Mouse (Mus musculus): Measurements from ENCODE around the gene Ppdpf.
A peak's percentile ranks its signal among the peaks of the same experiment; 100 is the strongest.

The Ppdpf gene

DNA sequence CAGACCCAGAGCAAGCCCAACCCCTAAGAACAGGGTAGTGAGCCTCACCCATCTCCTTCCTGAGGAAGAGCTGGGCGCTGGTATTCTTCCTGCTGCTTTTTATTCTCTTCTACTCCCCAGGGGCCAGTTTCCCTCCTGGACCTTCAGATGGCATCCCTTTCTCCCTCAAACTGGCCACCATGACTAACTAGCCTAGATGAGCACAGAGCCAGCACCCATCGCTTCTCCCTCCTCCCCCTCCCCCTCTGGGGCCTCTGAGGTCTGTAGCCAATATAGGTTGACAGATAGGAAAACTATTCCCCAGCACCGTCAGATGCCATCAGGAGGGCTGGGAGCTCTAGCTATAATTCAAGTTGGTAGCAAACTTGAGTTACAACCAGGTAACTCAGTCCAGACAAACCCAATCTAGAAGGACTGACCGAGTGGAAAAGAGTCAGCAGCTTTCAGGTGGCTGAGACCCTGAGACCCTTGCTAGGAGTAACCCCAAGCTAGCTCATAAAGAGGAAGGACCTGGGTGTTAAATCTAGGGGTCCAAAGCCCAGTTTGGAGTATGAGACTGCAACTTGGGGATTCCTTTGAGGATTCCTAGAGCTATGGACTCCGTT lies 31.9 kb downstream of the Ppdpf start:
- no peak for DNase-seq (ENCODE audit: inconsistent ontology term)

- peak; percentile 71 for DNase-seq (ENCODE audit: inconsistent ontology term)
Observed at GRCm38 (mm10) chr2:181219538-181220216, 32.6 kb downstream of the Ppdpf start, which contains the start of gene Fndc11. TSS of gene Fndc11 (plus strand) at chr2:181220013.

- peak; percentile 19 for DNase-seq (ENCODE audit: inconsistent ontology term)
Observed at GRCm38 (mm10) chr2:181220361-181220760, 33.3 kb downstream of the Ppdpf start.

DNA sequence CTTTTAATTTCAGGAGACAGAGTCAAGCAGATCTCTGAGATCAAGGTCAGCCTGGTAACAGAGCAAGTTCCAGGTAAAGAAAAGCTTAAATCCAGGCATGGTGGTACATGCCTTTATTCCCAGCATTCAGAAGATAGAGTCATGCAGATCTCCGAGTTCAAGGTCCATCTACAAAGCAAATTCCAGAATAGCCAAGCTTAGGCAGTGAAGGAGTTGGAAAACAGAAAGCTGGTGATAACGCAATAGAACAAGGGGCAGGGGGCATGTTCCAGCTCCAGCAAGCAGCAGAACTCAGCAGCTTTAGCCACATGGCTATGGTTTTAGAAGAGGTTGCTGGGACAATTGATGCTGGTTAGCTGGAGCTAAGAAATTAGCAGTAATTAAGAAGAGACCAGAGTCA lies 37.9 kb downstream of the Ppdpf start:
- no peak for DNase-seq (ENCODE audit: inconsistent ontology term)

GRCm38 (mm10) chr2:181227122-181227521 lies 40.1 kb downstream of the Ppdpf start:
- DNase-seq (ENCODE audit: inconsistent ontology term) = no peak

DNA sequence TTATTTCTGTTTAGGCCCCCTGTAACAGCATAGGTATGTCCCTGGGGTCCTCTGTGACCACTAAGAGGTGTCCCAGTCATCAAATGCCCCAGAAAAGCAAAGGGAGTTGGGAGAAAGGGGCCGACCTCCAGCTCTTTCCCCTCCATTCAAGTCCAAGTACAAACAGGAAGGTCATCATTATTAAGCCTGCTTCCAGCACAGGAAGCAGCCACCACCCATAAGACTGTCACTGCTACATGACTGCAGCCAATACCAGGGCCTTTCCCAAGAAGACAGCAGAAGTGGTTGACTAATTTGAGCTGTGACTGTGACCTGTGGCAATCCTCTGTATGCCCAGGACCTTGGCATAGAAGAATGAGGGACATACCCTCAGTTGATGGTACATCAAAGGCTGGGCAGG lies 41.3 kb downstream of the Ppdpf start:
- DNase-seq (ENCODE audit: inconsistent ontology term) = no peak

GRCm38 (mm10) chr2:181231171-181231570 lies 44.1 kb downstream of the Ppdpf start:
- no peak for DNase-seq (ENCODE audit: inconsistent ontology term)

DNA sequence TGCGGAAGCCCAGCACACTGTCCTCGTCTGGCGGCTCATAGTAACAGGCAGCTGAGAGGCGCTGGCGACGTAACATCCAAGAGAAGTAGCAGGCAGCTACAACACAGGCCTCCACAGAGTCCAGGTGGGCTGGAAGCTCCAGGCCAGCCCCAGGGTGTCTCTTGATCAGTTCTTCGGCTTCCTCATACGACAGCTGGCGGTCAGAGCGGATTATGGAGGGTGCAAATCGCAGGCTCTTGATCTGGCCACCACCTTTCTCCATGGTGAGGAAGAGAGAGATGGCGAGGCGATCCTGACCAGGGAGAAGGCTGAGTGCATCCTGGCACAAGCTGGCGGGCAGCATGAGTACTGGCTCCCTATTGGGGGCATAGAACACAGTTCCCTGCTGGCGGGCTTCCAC lies 46.4 kb downstream of the Ppdpf start:
- DNase-seq (ENCODE audit: inconsistent ontology term) = no peak

DNA sequence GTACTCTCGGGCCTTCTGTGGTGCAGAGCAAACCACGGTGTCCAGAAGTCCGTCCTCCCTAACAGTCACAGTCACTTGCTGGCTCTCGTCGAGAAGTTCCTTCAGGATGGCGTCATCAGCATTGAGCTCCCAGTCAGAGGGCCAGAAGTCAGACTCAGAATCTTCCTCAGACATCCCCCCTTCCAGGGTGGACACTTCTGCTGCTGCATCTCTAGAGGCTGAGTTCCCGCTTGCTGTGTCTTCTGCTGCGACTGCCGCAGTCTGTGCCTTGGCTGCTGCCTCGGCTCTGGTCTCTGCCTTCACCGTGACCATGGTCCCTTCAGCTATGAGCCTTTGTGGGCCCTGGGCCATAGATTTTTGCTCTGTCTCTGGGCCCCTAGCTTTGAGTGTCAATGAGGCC lies 47.6 kb downstream of the Ppdpf start:
- no peak for DNase-seq (ENCODE audit: inconsistent ontology term)

DNA sequence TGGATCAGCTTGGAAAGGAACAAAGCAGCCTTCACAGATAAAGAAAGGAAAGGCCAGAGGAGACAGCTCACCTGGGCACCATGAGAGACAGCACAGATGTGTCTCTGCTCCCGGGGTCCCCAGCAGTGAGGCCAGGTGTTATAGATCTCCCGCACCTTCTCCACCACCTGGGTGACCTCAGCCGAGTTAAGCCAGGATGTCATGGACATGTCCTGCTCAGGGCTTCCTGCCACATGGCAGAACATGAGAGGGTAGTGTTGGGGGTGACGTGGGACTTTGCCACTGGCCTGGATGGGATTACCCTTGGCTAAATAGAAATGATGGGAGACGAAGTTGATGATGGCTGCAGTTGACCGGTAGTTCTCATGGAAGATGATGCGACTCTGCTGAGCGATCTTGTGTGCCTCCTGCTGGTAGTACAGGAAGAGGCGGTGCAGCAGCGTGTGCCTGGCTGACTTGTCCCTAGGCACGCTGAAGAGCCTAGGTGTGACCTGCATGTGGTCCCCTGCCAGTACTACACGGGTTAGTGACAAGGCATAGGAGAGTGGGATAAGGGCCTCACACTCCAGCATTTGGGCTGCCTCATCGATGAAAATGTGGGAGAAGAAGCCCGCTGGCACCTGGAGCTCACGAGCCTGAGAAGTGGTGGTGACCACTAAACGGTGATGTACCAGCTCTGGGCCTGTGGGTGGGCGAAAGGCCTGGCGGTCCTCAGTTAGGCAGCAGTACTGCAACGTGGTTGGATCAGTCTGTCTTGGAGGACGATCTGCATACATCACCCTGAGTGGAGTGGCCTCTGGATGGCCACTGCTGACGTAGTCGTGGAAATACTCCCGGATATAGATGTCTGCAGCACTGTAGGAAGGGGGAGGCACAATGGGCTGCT lies 48.9 kb downstream of the Ppdpf start:
- no peak for DNase-seq (ENCODE audit: inconsistent ontology term)

DNA sequence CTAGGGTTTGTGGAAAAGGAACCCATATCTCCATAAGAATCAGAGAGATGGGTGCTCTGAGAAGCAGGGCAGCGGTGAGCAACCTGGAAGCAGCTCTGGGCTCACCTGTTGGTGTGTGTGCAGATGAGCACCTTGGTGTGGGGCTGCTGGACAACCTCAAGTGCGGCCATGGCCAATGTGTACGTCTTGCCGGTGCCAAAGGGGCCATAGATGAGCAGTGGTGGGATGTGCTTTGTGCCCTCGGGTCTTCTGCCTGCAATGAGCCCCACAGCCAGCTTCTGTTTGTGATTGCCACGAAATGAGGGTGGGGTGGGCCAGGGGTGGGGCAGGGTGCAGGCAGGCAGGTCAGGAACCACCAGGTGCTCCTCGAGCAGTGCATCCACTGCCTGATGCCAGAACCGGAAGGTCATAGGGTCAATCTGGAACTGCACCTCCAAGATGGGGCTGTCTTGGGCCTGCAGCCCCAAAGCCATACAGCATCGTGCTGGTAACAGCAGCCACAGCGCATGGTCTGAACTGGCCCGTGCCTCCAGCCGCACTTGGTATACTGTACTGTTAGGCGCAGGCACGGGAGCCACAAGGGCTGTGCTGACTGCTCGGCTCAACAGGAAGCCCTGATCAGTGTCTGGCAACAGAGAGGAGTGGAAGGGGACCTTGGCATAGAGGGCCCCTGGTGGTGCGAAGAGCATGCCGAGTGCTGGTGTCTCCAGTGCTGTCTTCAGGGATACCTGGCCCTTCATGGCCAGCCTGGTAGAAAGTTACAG lies 50.4 kb downstream of the Ppdpf start:
- no peak for DNase-seq (ENCODE audit: inconsistent ontology term)

DNA sequence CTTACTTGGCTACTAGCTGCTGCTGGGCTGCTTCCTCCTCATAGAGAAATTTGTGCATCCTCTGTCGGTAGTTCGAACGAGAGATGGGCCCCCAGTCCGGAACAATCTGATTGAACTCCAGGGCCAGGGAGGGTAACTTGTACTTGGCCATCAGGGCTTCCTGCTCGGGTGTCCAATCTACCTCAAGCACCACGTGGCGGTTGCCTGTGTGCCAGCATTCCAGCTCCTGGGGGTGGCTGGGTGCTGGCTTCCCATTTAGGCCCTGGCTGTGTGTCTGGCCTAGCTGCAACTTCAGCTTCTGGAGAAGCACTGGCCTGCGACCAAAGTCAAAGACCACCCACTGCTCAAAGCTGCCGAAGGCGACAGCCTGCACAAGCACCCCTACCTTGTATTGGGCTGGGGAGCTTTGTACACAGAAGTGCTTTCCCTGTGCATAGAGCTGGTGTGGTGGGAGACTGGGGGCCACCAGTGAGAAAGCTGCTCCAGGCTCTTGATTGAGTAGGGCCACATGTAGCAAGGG lies 51.1 kb downstream of the Ppdpf start:
- no peak for DNase-seq (ENCODE audit: inconsistent ontology term)

Data from Muller cell, postnatal 12 days (primary cell).